Mouse (Mus musculus) forebrain, embryonic 12.5 days (tissue): ENCODE results near the gene Eif4a2. TPM values are rescaled to one million over a fixed set of nuclear protein-coding genes. Genes with fewer than 3 reads are reported as not detected.
"Not testable (repeated sequence)": the region's sequence is repeated elsewhere in the genome, so short reads cannot be mapped to it uniquely, and the experiment has no call there.

Experiments used
- ATAC-seq: fragments of 200-750 bp; cut with Nextera tagmentation; 2 replicates; pipeline ENCODE4 v1.8.0; 2017; ENCODE audit warnings: moderate TSS enrichment; ENCODE audit not compliant: low FRiP score
- H3K27ac ChIP-seq: fragments of 300-500 bp; sonication (generic); 2 replicates; pipeline ENCODE4 v1.5.1; 2016; ENCODE audit warnings: mild to moderate bottlenecking
- H3K27me3 ChIP-seq: fragments of 300-500 bp; sonication (generic); 2 replicates; pipeline ENCODE4 v1.6.1; 2016; ENCODE audit warnings: mild to moderate bottlenecking
- H3K36me3 ChIP-seq: fragments of 300-500 bp; sonication (generic); replicated peaks from 2 replicates; pipeline ENCODE4 v1.6.1; 2016; ENCODE audit warnings: mild to moderate bottlenecking
- H3K4me1 ChIP-seq: fragments of 300-500 bp; sonication (generic); 2 replicates; pipeline ENCODE4 v1.6.1; 2016
- H3K4me2 ChIP-seq: fragments of 300-500 bp; sonication (generic); 2 replicates; pipeline ENCODE4 v1.6.1; 2016; ENCODE audit warnings: mild to moderate bottlenecking, moderate library complexity
- H3K4me3 ChIP-seq: fragments of 300-500 bp; sonication (generic); replicated peaks from 2 replicates; pipeline ENCODE4 v1.5.1; 2016; ENCODE audit warnings: mild to moderate bottlenecking
- H3K9ac ChIP-seq: fragments of 300-500 bp; sonication (generic); 2 replicates; pipeline ENCODE4 v1.6.1; 2016; ENCODE audit warnings: mild to moderate bottlenecking
- H3K9me3 ChIP-seq: fragments of 300-500 bp; sonication (generic); 2 replicates; pipeline ENCODE4 v1.6.1; 2016
- WGBS: fragments of 180-500 bp; shearing (Covaris S2); methylation state at CpG from one replicate; pipeline ENCODE4 v1.1.7; 2016; 5-methylcytosine and 5-hydroxymethylcytosine counted together
- polyA plus RNA-seq: library from polyadenylated mRNA; unstranded; fragments of >200 nt; fragmentation: Nextera tagmentation; extraction: Ambion mirVana; gene quantifications from 2 replicates; pipeline ENCODE4 v1.2.1, GENCODE M21; 2016

Eif4a2 gene
- polyA plus RNA-seq: 221 and 223 TPM in 2 replicates

GRCm38 (mm10) chr16:23107231-23107942, at the start of gene Eif4a2:
Gene Eif4a2, plus strand, starts transcription at chr16:23107444.
- Histone ChIP-seq H3K36me3 (peaks cover 37% of the 10 kb centered on the region), H3K9me3 (no peaks in the 10 kb centered on the region), H3K4me3 (peak within 1 kb of the TSS; percentile 85), H3K27me3 (peaks cover 4% of the 10 kb centered on the region; the same call in 1 of the 2 replicates), H3K27ac (peak within 1 kb of the TSS; percentile 96), H3K4me1 (peaks cover 35% of the 10 kb centered on the region), H3K9ac (peak within 1 kb of the TSS; percentile 98), H3K4me2 (peak within 1 kb of the TSS; percentile 90)
- peak; percentile 93 for ATAC-seq
- 0% methylated on average over 71 of the region's 71 CpGs for WGBS

- H3K27me3 ChIP-seq: not testable (repeated sequence)
- 88% methylated on average over 1 of the region's 1 CpGs for WGBS
Observed at GRCm38 (mm10) chr16:23057668-23058447, 49.4 kb upstream of the Eif4a2 start, which contains the start of gene Kng1. Gene Kng1, plus strand, starts transcription at chr16:23057865.

GRCm38 (mm10) chr16:23059630-23060029, 47.6 kb upstream of the Eif4a2 start:
- H3K4me3 ChIP-seq, H3K9me3 ChIP-seq, ATAC-seq, H3K27ac ChIP-seq, H3K4me2 ChIP-seq, H3K4me1 ChIP-seq, H3K36me3 ChIP-seq, H3K9ac ChIP-seq, H3K27me3 ChIP-seq: not testable (repeated sequence)
- 65% methylated on average over 4 of the region's 4 CpGs for WGBS

More at GRCm38 (mm10) chr16:23057668-23058447, 49.4 kb upstream of the Eif4a2 start, which contains the start of gene Kng1:
- ATAC-seq, H3K4me2 ChIP-seq, H3K9ac ChIP-seq, H3K36me3 ChIP-seq, H3K9me3 ChIP-seq, H3K4me3 ChIP-seq, H3K4me1 ChIP-seq, H3K27ac ChIP-seq: not testable (repeated sequence)

- ATAC-seq, H3K9me3 ChIP-seq, H3K4me2 ChIP-seq, H3K27me3 ChIP-seq, H3K36me3 ChIP-seq, H3K4me1 ChIP-seq, H3K4me3 ChIP-seq, H3K27ac ChIP-seq, H3K9ac ChIP-seq: not testable (repeated sequence)
- 78% methylated on average over 5 of the region's 5 CpGs for WGBS
Observed at GRCm38 (mm10) chr16:23060781-23061325, 46.4 kb upstream of the Eif4a2 start.

GRCm38 (mm10) chr16:23077516-23077915, 29.7 kb upstream of the Eif4a2 start:
- not testable (repeated sequence) for ATAC-seq, H3K36me3 ChIP-seq, H3K4me2 ChIP-seq, H3K4me3 ChIP-seq, H3K9ac ChIP-seq, H3K4me1 ChIP-seq, H3K27me3 ChIP-seq, H3K27ac ChIP-seq, H3K9me3 ChIP-seq
- WGBS: 91% methylated on average over 6 of the region's 6 CpGs

GRCm38 (mm10) chr16:23087159-23087558, 20.1 kb upstream of the Eif4a2 start:
- not testable (repeated sequence) for H3K4me2 ChIP-seq, H3K27me3 ChIP-seq, H3K27ac ChIP-seq, H3K9me3 ChIP-seq, H3K36me3 ChIP-seq, ATAC-seq, H3K4me1 ChIP-seq, H3K9ac ChIP-seq, H3K4me3 ChIP-seq
- 82% methylated on average over 8 of the region's 8 CpGs for WGBS

GRCm38 (mm10) chr16:23087712-23088111, 19.5 kb upstream of the Eif4a2 start:
- H3K4me1 ChIP-seq, H3K27ac ChIP-seq, H3K9me3 ChIP-seq, H3K27me3 ChIP-seq, H3K9ac ChIP-seq, H3K36me3 ChIP-seq, H3K4me3 ChIP-seq, H3K4me2 ChIP-seq, ATAC-seq: not testable (repeated sequence)
- 60% methylated on average over 4 of the region's 4 CpGs for WGBS

- ATAC-seq, H3K27me3 ChIP-seq: not testable (repeated sequence)
- 86% methylated on average over 1 of the region's 1 CpGs for WGBS
Observed at GRCm38 (mm10) chr16:23088491-23088890, 18.8 kb upstream of the Eif4a2 start.

GRCm38 (mm10) chr16:23091345-23091744, 15.9 kb upstream of the Eif4a2 start:
- not testable (repeated sequence) for H3K4me2 ChIP-seq, H3K27me3 ChIP-seq, H3K36me3 ChIP-seq, H3K9ac ChIP-seq, H3K9me3 ChIP-seq, H3K4me1 ChIP-seq, ATAC-seq, H3K4me3 ChIP-seq, H3K27ac ChIP-seq

More at GRCm38 (mm10) chr16:23088491-23088890, 18.8 kb upstream of the Eif4a2 start:
- H3K4me3 ChIP-seq, H3K27ac ChIP-seq, H3K4me1 ChIP-seq, H3K4me2 ChIP-seq, H3K9ac ChIP-seq, H3K36me3 ChIP-seq, H3K9me3 ChIP-seq: not testable (repeated sequence)

GRCm38 (mm10) chr16:23093321-23093953, 13.8 kb upstream of the Eif4a2 start:
- WGBS: 81% methylated on average over 13 of the region's 13 CpGs

GRCm38 (mm10) chr16:23094136-23094535, 13.1 kb upstream of the Eif4a2 start:
- H3K4me1 ChIP-seq: no peaks in the 10 kb centered on the region
- no peak overlapping the region for H3K4me3 ChIP-seq
- H3K36me3 ChIP-seq: no peaks in the 10 kb centered on the region
- no peaks in the 10 kb centered on the region for H3K9me3 ChIP-seq
- no peak for ATAC-seq
- H3K27me3 ChIP-seq: peaks cover under 1% of the 10 kb centered on the region; the same call in 1 of the 2 replicates
- no peak overlapping the region for H3K27ac ChIP-seq
- WGBS: 85% methylated on average over 6 of the region's 6 CpGs
- no peak overlapping the region for H3K4me2 ChIP-seq
- no peak overlapping the region for H3K9ac ChIP-seq

More at GRCm38 (mm10) chr16:23093321-23093953, 13.8 kb upstream of the Eif4a2 start:
- Histone ChIP-seq H3K27ac (no peak overlapping the region), H3K4me2 (no peak overlapping the region), H3K4me1 (no peaks in the 10 kb centered on the region), H3K36me3 (no peaks in the 10 kb centered on the region), H3K4me3 (no peak overlapping the region), H3K9ac (no peak overlapping the region), H3K27me3 (no peaks in the 10 kb centered on the region), H3K9me3 (no peaks in the 10 kb centered on the region)
- no peak for ATAC-seq

GRCm38 (mm10) chr16:23095581-23095980, 11.7 kb upstream of the Eif4a2 start:
- not testable (repeated sequence) for H3K9ac ChIP-seq, H3K27ac ChIP-seq, H3K4me2 ChIP-seq, H3K9me3 ChIP-seq, H3K27me3 ChIP-seq, ATAC-seq, H3K36me3 ChIP-seq, H3K4me3 ChIP-seq
- H3K4me1 ChIP-seq: peaks cover 12% of the 10 kb centered on the region
- 93% methylated on average over 5 of the region's 5 CpGs for WGBS
